Comparison of ENCODE assay signal across 26 mouse cellular contexts in the genomic region with DNA sequence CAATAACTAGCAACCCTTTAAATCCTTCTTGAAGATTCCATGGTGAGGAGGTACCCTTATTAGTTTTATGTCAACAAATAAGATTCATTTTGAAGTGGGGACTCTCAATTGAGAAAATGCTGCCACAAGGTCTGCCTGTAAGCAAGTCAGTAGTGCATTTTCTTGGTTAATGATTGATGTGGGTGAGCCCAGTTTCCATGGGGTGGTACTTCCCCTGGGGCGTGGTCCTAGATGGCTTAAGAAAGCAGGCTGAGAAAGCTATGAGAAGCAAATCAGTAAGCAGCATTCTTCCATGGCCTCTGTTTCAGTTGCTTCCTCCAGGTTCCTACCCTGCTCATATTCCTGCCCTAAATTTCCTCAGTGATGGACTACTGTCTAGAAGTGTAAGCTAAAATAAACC.
DNase-seq lines count a peak whose midpoint lies in the region; ATAC-seq and TF ChIP-seq lines count a peak whose summit lies in the region.
"Had no signal": no experiment of that assay in that cellular context is flagged by ENCODE, and none has a peak within 500 bp of the region (broad histone marks: within the 10 kb centered on the region; RNA-seq: fewer than 3 reads in every experiment).

No protein-coding gene starts in this region.

- H3K9me3 ChIP-seq in intestine, embryonic 16.5 days (ENCODE audit: control insufficient read depth, low read length) = no peaks in the 10 kb centered on the region
- H3K9me3 ChIP-seq in kidney, postnatal 0 days (replicated peaks; ENCODE audit: low read length) = no peaks in the 10 kb centered on the region
- no peaks in the 10 kb centered on the region for H3K9me3 ChIP-seq in hindbrain, postnatal 0 days (ENCODE audit: low read length)
- H3K9me3 ChIP-seq: forebrain, embryonic 13.5 days; heart, embryonic 10.5 days; heart, embryonic 15.5 days; hindbrain, embryonic 12.5 days; megakaryocyte, embryonic 14.5 days; midbrain, embryonic 12.5 days; neural tube, embryonic 12.5 days; stomach, embryonic 15.5 days had no signal

- no peak overlapping the region for H3K9ac ChIP-seq in intestine, embryonic 16.5 days (ENCODE audit: low read depth, low read length)
- no peak overlapping the region for H3K9ac ChIP-seq in kidney, postnatal 0 days (ENCODE audit: low read depth, low read length)
- no peak overlapping the region for H3K9ac ChIP-seq in hindbrain, postnatal 0 days (replicated peaks; ENCODE audit: low read length)
- H3K9ac ChIP-seq: forebrain, embryonic 13.5 days; heart, embryonic 15.5 days; hindbrain, embryonic 12.5 days; midbrain, embryonic 12.5 days; neural tube, embryonic 12.5 days; stomach, embryonic 15.5 days had no signal

- no peak overlapping the region for H3K27ac ChIP-seq in intestine, embryonic 16.5 days (ENCODE audit: low read length)
- H3K27ac ChIP-seq in kidney, adult 2 months (ENCODE audit: insufficient read depth, low read depth, low read length) = no peak overlapping the region
- no peak overlapping the region for H3K27ac ChIP-seq in kidney, postnatal 0 days
- H3K27ac ChIP-seq in hindbrain, postnatal 0 days = no peak overlapping the region
- H3K27ac ChIP-seq: forebrain, embryonic 13.5 days; heart, embryonic 10.5 days; heart, embryonic 15.5 days; hindbrain, embryonic 12.5 days; midbrain, embryonic 12.5 days; neural tube, embryonic 12.5 days; stomach, embryonic 15.5 days had no signal

- H3K36me3 ChIP-seq in intestine, embryonic 16.5 days (ENCODE audit: control insufficient read depth, insufficient read depth, low read length) = no peaks in the 10 kb centered on the region
- H3K36me3 ChIP-seq in kidney, adult 2 months (ENCODE audit: control insufficient read depth, insufficient read depth, low read length) = peaks cover 2% of the 10 kb centered on the region; the same call in 1 of the 2 replicates
- no peaks in the 10 kb centered on the region for H3K36me3 ChIP-seq in kidney, postnatal 0 days (ENCODE audit: insufficient read depth, low read length)
- no peaks in the 10 kb centered on the region for H3K36me3 ChIP-seq in hindbrain, postnatal 0 days (ENCODE audit: insufficient read depth, low read length)
- H3K36me3 ChIP-seq: heart, embryonic 10.5 days; heart, embryonic 15.5 days; hindbrain, embryonic 12.5 days; midbrain, embryonic 12.5 days; neural tube, embryonic 12.5 days; stomach, embryonic 15.5 days had no signal

- DNase-seq in kidney, adult 2 months = peak; percentile 81
- DNase-seq in kidney, postnatal 0 days (ENCODE audit: low spot score) = peak; percentile 8
- peak; percentile 21 to 37 for DNase-seq in kidney, postnatal 4 days
- no peak for DNase-seq in hindbrain, postnatal 0 days (ENCODE audit: low spot score)
- DNase-seq in frontal cortex, postnatal 10 days (ENCODE audit: low spot score in 2 of 2) = no peak
- DNase-seq in ovary, adult 18-20 months (ENCODE audit: low spot score) = no peak
- DNase-seq: adrenal gland, adult 8-10 months; B cell, adult 2 months; cerebellum, adult 11 months; cerebellum, adult 9-10 months; cerebellum, postnatal 36 days; gastrocnemius, postnatal 14 days; liver; lung, postnatal 4 days; right cerebral cortex, postnatal 14 days; thymus, postnatal 25 days had no signal

- no peak overlapping the region for H3K4me2 ChIP-seq in intestine, embryonic 16.5 days (ENCODE audit: low read depth, low read length)
- H3K4me2 ChIP-seq in kidney, postnatal 0 days (ENCODE audit: low read length) = no peak overlapping the region
- H3K4me2 ChIP-seq in hindbrain, postnatal 0 days (ENCODE audit: low read depth, low read length) = no peak overlapping the region
- H3K4me2 ChIP-seq: forebrain, embryonic 13.5 days; heart, embryonic 15.5 days; hindbrain, embryonic 12.5 days; midbrain, embryonic 12.5 days; neural tube, embryonic 12.5 days; stomach, embryonic 15.5 days had no signal

- no peaks in the 10 kb centered on the region for H3K4me1 ChIP-seq in intestine, embryonic 16.5 days (ENCODE audit: control insufficient read depth, insufficient read depth, low read length)
- 0 out of 2 replicates have a peak, but pooled peaks cover 2% of the 10 kb centered on the region for H3K4me1 ChIP-seq in kidney, adult 2 months (ENCODE audit: control insufficient read depth, insufficient read depth, low read length)
- H3K4me1 ChIP-seq in kidney, postnatal 0 days (replicated peaks; ENCODE audit: insufficient read depth, low read length) = no peaks in the 10 kb centered on the region
- no peaks in the 10 kb centered on the region for H3K4me1 ChIP-seq in hindbrain, postnatal 0 days (ENCODE audit: insufficient read depth, low read length)
- H3K4me1 ChIP-seq: forebrain, embryonic 13.5 days; heart, embryonic 10.5 days; heart, embryonic 15.5 days; hindbrain, embryonic 12.5 days; megakaryocyte, embryonic 14.5 days; midbrain, embryonic 12.5 days; neural tube, embryonic 12.5 days; stomach, embryonic 15.5 days had no signal

- WGBS in intestine, embryonic 16.5 days = 59% methylated on average over 1 of the region's 1 CpGs
- 11% methylated on average over 1 of the region's 1 CpGs for WGBS in kidney, adult 2 months
- 73% methylated on average over 1 of the region's 1 CpGs for WGBS in kidney, postnatal 0 days
- 69% methylated on average over 1 of the region's 1 CpGs for WGBS in hindbrain, postnatal 0 days

- TF ChIP-seq CTCF in kidney, adult 2 months (conservative IDR thresholded peaks at IDR 0.05; ENCODE audit: insufficient read depth, insufficient read length, low read depth, low read length) = no peak
- no peak for TF ChIP-seq CTCF in kidney, postnatal 0 days (IDR thresholded peaks at IDR 0.05; ENCODE audit: low read depth)
- no peak for TF ChIP-seq CTCF in hindbrain, postnatal 0 days (IDR thresholded peaks at IDR 0.05; ENCODE audit: low read depth)

- ATAC-seq in intestine, embryonic 16.5 days = peak; percentile 66
- 0 out of 2 replicates have a peak, but pooled peaks have one; percentile 21 for ATAC-seq in kidney, postnatal 0 days (replicated peaks; ENCODE audit: low FRiP score, low read depth)
- no peak for ATAC-seq in hindbrain, postnatal 0 days
- ATAC-seq: forebrain, embryonic 13.5 days had no signal

- H3K4me3 ChIP-seq in intestine, embryonic 16.5 days (ENCODE audit: low read length) = no peak overlapping the region
- no peak overlapping the region for H3K4me3 ChIP-seq in kidney, adult 2 months (ENCODE audit: insufficient read depth, low read depth, low read length)
- no peak overlapping the region for H3K4me3 ChIP-seq in kidney, postnatal 0 days (replicated peaks; ENCODE audit: low read depth, low read length)
- no peak overlapping the region for H3K4me3 ChIP-seq in hindbrain, postnatal 0 days (ENCODE audit: low read length)
- H3K4me3 ChIP-seq: forebrain, embryonic 13.5 days; heart, embryonic 10.5 days; heart, embryonic 15.5 days; hindbrain, embryonic 12.5 days; megakaryocyte, embryonic 14.5 days; midbrain, embryonic 12.5 days; myocyte; neural tube, embryonic 12.5 days; stomach, embryonic 15.5 days had no signal

- TF ChIP-seq POLR2A in kidney, adult 2 months (IDR thresholded peaks at IDR 0.05; ENCODE audit: low read depth, low read length) = no peak

- H3K27me3 ChIP-seq in intestine, embryonic 16.5 days (replicated peaks; ENCODE audit: control insufficient read depth, insufficient read depth, low read length) = no peaks in the 10 kb centered on the region
- no peaks in the 10 kb centered on the region for H3K27me3 ChIP-seq in kidney, adult 2 months (replicated peaks; ENCODE audit: control insufficient read depth, insufficient read depth, low read length)
- H3K27me3 ChIP-seq in kidney, postnatal 0 days (ENCODE audit: insufficient read depth, low read length) = no peaks in the 10 kb centered on the region
- H3K27me3 ChIP-seq in hindbrain, postnatal 0 days (ENCODE audit: insufficient read depth, low read length) = no peaks in the 10 kb centered on the region
- H3K27me3 ChIP-seq: forebrain, embryonic 13.5 days; heart, embryonic 15.5 days; hindbrain, embryonic 12.5 days; megakaryocyte, embryonic 14.5 days; midbrain, embryonic 12.5 days; neural tube, embryonic 12.5 days; stomach, embryonic 15.5 days had no signal

Comparison
In these comparisons a context has a peak if more than half of its experiments do, and no peak if none do; other contexts are left out.
1. DNase-seq: peak in kidney, adult 2 months (single experiment), kidney, postnatal 0 days (single experiment) and kidney, postnatal 4 days (2 of 2); none in hindbrain, postnatal 0 days (single experiment), frontal cortex, postnatal 10 days (0 of 2) and ovary, adult 18-20 months (single experiment).